Mouse (Mus musculus): ENCODE measurements around the gene 1700022I11Rik. TPM values are rescaled to one million over a fixed set of nuclear protein-coding genes. Genes with fewer than 3 reads are reported as not detected.

The 1700022I11Rik gene
- total RNA-seq, 2 experiments from 2014 or later: not detected

DNA sequence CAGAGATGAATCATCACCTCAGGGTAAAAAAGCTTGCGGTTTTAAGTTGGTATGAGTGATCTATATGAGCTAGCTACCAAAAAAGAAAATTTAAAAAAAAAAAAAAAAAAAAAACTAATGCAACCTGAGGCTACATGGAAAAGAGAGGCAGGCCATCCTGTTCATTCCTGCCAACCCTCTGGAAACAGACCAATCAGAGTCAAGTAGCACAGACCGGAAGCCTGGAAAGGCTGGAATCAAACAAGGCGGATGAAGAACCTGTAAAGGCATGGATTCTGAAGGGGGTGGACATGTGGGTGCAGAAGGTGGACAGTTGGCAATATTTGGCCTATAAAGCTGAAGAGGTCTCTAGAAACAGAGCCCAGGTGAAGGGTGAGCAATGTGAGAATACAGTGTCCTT lies 24.0 kb upstream of the 1700022I11Rik start:
- Histone ChIP-seq H3K27ac (no peak overlapping the region), H3K4me3 (no peak overlapping the region)
- TF ChIP-seq CTCF (IDR thresholded peaks at IDR 0.05): no peak
- intact Hi-C loops (cut with DNase I): no loop called here
- no peak for DNase-seq

DNA sequence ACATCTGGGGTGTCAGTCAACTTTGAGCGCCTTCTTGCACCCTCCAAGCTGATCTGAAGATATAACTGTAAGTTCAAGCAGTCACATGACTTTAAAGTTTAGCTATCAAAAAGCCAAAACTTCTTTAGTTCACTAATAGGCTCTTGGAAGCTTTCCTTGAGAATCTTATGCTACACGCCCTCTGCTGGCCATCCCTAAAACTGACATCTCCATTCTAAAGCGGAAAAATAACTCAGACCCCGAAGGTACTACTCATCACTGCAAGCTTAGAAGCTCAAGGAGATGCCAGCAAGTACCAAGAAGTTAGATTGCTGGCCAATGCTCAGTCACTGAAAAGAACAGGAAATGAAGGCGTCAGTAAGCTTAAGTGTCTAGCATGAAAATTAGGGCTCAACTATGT lies 23.5 kb upstream of the 1700022I11Rik start:
- H3K27ac ChIP-seq: no peak overlapping the region
- peak; percentile 59 for DNase-seq
- H3K4me3 ChIP-seq: no peak overlapping the region
- peak; percentile 82 for TF ChIP-seq CTCF (IDR thresholded peaks at IDR 0.05)
- intact Hi-C loops (cut with DNase I): loop anchor here (1.0 kb wide), 1 partner anchor 69 kb away; no protein-coding TSS in a partner anchor

DNA sequence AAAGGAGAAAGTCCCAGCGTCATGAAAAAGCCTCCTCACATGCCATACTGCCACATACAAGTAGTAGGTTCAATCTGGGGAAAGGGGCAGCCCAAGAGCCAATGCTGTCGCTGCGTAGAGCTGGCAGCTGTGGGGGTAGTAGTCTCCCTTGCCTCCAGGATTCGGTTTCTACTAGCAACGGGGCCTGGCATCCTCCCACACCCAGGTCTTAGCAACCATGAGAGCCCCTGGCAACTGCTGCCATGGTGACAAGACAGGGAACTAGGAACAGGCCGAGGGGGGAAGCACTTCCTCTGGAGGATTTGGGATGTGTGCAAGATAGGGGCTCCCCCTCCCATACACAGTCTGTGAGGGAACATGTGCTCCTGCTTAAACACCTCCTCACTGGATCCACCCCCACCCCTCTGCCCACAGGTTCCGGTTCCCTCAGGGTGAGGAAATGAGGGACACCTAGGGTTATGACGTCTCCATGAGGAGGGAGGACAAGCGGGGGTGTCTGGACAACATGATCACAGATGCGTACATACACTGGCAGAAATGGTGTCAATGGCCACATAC lies 22.6 kb upstream of the 1700022I11Rik start:
- Histone ChIP-seq H3K4me3 (no peak overlapping the region), H3K27ac (no peak overlapping the region)
- intact Hi-C loops (cut with DNase I): loop anchor here (1.0 kb wide), 1 partner anchor 70 kb away; no protein-coding TSS in a partner anchor
- no peak for TF ChIP-seq CTCF (IDR thresholded peaks at IDR 0.05)
- no peak for DNase-seq

DNA sequence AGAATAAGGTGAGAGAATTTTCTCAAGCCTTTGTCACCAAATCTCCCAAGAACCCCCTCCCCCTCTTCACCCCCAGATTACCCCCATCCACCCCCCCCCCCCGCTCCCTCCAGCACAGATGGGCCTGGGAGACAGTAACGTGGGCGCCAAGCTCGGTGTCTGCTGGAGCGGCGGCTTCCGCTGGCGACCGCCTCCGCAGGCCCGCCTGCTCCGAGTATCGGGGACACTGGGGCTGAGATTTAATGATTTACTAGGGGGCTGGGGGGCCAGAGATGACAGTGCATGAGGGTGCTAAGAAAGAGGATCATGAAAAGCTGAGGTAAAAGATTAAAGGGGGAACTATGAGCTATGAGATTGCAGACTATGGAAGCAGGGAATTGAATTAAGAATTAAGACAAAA lies 20.9 kb upstream of the 1700022I11Rik start:
- peak overlapping the region; percentile 92 for H3K27ac ChIP-seq
- DNase-seq: peak; percentile 25
- no peak overlapping the region for H3K4me3 ChIP-seq
- intact Hi-C loops (cut with DNase I): no loop called here
- no peak for TF ChIP-seq CTCF (IDR thresholded peaks at IDR 0.05)

DNA sequence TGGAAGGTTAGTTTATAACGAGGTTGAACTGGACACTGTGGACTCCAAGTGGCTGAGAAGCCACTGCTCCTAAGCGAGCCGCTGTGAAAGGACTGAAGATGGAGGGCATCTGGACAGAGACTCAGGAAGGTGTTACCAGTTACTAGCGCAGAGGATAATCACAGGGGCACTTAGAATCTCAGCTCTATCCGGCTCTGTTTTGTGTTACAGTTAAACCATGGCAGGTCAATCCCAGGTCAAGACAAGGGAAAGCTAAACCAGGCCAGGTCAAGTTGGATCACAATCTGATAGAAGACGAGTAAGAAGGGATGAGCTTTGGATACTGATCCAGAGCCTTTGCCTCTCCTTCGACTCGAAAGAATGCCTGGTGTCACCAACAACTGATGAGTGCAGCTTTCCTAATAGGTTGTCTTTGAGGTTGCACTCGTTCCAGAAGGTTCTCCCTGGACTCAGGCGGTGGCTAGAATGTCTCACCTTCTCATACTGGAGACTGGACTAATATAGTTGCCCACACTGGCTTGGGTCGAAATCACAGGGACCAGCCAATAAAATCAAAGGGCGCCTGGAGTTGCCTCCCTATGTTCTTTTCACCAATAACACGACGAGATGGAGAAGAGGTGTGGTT lies 20.2 kb upstream of the 1700022I11Rik start:
- TF ChIP-seq CTCF (IDR thresholded peaks at IDR 0.05): no peak
- peak overlapping the region; percentile 93 for H3K4me3 ChIP-seq
- peak overlapping the region; percentile 92 for H3K27ac ChIP-seq
- no peak for DNase-seq
- intact Hi-C loops (cut with DNase I): no loop called here

DNA sequence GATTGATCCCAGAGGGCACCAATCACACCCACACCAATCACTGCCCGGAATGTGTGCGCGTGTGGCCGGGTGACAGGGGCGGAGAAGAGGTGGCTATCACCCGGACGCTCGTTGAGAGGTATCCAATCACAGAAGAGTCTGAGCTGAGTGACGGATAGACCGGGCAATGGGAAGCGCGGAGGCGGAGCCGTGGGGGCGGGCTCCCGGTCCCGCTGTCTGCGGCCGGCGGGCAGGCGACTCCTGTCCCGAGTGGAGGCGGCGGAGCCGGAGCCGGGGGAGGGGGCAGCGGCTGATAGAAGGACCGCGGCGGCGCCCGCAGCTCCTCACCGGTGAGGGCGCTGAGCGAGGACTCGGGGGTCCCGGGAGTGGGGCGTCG lies 19.7 kb upstream of the 1700022I11Rik start, which contains the start of gene Dnajb5:
Dnajb5 (plus strand) TSS at position 139 of the 376 bp plus-strand sequence.
- TF ChIP-seq CTCF (IDR thresholded peaks at IDR 0.05): no peak; the same call in 1 of the 2 replicates
- intact Hi-C loops (cut with DNase I): loop anchor here (10.0 kb wide), 1 partner anchor 1195 kb away; the partner anchor contains the start of genes Galt and Sigmar1
- DNase-seq: peak; percentile 98
- peak within 1 kb of the TSS; percentile 100 for H3K27ac ChIP-seq
- H3K4me3 ChIP-seq: peak within 1 kb of the TSS; percentile 93

DNA sequence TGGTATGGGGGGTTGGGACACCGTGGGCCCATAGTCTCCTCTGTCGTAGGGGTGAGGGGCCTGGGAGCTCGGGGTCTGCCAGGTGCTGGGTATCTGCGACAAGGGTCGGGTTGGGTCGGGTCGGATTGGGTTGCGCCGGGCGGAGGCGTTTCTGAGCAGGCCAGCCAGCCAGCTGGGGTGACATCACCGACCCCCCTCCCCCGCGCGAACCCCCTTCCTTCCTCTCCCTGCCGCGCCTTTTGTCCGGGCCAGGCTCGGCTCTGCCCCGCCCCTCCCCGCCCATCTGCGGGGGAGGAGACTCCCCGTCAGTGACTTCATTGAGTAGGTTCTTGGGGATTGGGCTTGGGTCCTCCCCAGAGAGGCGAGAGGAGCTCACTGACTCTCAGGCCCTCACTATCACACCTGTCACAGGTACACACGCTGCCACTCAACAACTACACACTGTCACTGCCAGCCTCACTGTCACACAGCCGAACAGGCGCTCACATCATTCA lies 19.3 kb upstream of the 1700022I11Rik start:
- peak; percentile 96 for DNase-seq
- H3K27ac ChIP-seq: peak overlapping the region; percentile 100
- H3K4me3 ChIP-seq: peak overlapping the region; percentile 93
- TF ChIP-seq CTCF (IDR thresholded peaks at IDR 0.05): no peak
- intact Hi-C loops (cut with DNase I): loop anchor here (10.0 kb wide), 1 partner anchor 1195 kb away; the partner anchor contains the start of genes Galt and Sigmar1

DNA sequence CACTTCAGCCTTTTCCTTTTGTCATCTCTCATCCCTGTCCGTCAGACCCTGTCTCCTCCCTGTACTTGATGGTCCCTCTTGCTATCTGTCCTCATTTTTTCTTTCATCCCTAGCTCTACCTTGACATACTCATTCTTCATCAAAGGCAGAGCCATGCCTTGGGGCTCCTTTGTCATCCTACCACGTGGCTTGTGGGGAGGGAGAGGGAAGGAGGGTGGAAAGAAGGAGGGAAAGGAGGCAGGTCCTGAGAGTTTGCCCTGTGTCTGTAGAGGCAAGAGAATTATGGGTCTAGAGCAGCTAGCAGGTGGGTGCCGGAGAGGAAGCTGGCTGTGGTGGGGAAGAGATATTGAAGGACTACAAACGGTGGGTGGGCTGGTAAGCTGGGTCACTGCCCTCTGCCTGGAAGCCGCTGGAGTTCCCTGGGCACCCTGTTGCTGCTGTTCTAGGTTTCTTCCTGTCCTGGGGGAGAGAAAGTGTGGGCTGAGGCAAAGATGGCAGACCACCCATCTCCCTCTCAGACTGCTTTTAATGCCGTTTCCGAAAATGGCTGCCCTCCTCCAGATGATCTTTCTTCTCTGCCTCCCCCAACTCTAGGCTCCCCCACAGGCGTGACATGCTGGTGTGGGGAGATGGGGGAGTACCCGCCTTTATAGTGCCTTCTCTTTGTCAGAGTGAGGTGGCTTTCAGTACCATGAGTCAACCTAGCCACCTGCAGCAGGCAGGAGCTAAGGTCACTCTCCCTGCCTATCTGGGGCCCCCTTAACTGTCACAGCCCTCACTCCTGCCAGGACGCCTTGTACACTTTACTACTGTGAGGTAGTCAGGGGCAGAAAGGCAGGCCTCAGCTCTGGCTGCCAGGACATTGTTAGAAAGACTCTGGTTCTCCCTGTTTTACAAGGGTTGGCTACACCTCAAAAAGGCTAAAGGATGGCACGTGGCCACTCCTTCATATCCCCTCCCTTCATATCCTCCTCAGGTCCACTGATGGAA lies 17.9 kb upstream of the 1700022I11Rik start:
- Histone ChIP-seq H3K4me3 (peak overlapping the region; percentile 93), H3K27ac (peak overlapping the region; percentile 100)
- no peak for TF ChIP-seq CTCF (IDR thresholded peaks at IDR 0.05)
- peak; percentile 59 for DNase-seq
- intact Hi-C loops (cut with DNase I): loop anchor here (10.0 kb wide), 1 partner anchor 1197 kb away; the partner anchor contains the start of genes Galt and Sigmar1

DNA sequence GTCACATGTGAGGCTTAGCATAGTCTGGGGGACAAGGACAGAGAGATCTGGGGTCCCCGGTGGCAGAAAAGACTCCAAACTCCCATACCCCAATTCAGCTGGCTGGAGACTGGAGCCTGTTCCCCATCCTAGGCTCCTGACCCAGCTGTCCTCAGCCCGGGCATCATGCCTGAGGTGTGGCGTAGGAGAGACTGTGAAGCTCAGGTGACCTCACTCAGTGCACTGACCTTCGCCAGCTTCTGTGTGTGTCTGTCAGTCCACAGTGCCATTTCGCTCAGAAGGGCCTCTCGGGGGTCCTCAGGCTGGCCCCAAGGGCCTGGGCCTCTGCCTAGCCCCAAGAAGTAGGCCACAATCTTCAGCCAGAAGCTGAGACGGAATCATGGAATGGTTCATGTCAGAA lies 16.8 kb upstream of the 1700022I11Rik start:
- H3K4me3 ChIP-seq: peak overlapping the region; percentile 93
- no peak for TF ChIP-seq CTCF (IDR thresholded peaks at IDR 0.05)
- H3K27ac ChIP-seq: peak overlapping the region; percentile 100
- DNase-seq: peak; percentile 94
- intact Hi-C loops (cut with DNase I): loop anchor here (10.0 kb wide), 1 partner anchor 1198 kb away; the partner anchor contains the start of genes Galt and Sigmar1

DNA sequence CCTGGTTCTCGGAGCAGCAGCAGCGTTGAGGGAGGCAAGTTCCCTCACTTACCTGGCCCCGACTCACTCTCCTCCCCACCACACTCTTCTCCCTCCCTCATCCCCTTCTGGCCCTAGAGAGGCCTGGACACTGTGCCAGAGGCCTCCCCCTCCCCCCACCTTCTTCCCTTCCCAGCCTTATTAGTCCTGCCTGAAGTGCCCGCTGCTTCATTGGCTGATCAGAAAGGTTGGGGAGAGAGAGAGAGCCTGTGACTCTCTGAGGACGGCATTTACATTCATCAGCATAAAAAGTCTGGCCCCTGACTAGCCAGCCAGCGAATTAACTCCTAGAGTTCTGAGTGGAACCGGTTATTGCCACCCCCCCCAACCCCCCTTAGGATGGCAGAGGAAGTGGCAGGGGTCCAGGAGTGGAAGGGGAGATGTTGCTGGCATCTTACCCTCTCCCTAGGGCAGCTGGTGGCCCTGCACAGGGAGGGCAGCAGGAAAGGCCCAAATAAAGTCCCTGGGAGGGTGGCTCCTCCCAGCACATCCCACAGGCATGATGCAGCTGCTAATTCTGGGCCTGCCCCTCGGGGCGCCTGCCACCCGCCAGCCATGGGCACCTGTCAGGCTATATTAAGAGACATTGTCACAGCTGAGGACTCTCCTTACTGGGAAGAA lies 15.8 kb upstream of the 1700022I11Rik start:
- intact Hi-C loops (cut with DNase I): loop anchor here (10.0 kb wide), 1 partner anchor 1199 kb away; the partner anchor contains the start of genes Galt and Sigmar1
- Histone ChIP-seq H3K4me3 (peak overlapping the region; percentile 93), H3K27ac (peak overlapping the region; percentile 100)
- TF ChIP-seq CTCF (IDR thresholded peaks at IDR 0.05): no peak
- peak; percentile 93 for DNase-seq

DNA sequence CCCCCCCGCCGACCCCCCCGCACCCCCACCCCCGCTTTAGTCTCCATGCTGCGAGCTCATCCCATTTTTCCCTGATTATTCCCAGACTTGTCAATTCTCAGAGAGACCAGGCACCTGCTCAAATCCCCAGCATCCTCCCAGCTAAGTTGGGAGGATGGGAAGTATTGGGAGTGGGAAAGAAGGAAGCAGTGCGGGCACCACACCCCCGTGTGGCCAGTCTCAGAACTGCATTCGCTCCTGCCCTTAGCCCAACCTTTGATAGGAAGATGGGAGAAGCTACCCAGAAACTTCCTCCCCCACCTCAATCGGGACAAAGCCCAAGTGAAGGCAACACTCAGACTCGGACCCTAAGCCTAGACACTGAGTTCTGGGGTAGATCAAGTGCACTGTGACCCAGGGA lies 15.1 kb upstream of the 1700022I11Rik start:
- intact Hi-C loops (cut with DNase I): loop anchor here (10.0 kb wide), 1 partner anchor 1199 kb away; the partner anchor contains the start of genes Galt and Sigmar1
- Histone ChIP-seq H3K27ac (peak overlapping the region; percentile 100), H3K4me3 (peak overlapping the region; percentile 93)
- TF ChIP-seq CTCF (IDR thresholded peaks at IDR 0.05): peak; percentile 98; the same call in 1 of the 2 replicates
- peak; percentile 87 for DNase-seq

Data from gastrocnemius, adult 2 months (tissue).